Mouse (Mus musculus) naive thymus-derived CD4-positive, alpha-beta T cell, adult 2 months (primary cell): ENCODE results near the gene Acbd4.

Experiments used
- DNase-seq: peaks from one replicate; pipeline ENCODE4 v3.0.0-alpha.2; 2011; ENCODE audit warnings: low read depth

Gene Acbd4

DNA sequence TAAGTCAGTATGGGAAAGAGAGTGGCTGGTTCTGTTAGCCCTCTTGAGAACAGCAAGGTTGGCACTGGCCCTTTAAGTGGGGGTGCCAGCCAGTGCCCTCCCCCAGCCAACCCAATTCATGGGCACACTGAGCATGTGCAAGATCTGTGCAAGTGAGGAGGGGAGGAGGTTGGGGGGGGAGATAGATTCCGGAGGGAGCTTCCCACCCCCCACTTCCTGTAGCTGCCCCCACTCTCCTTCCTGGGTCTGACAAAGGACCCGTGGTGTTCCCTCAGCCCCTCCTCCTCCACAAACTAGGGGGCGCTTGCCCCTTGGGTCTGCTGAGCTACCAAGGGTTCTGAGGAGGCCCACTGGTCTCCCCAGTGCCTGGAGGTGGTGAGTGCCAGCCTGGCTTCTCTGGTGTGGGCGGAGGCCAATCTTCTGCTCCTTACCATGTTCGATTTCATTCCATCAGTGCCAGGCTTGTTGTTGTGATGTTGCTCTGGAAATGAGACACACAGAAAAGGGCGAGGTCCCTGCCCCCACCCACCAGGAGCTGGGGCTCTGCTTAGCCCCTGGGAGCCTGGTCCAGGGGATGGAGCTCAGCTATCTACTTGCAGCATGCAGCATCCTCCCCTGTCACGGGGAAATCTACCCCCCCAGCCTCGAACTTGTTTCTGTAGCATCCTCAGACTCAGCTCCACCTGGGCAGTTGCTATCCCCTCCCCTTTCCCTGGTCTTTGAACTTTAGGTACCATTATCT lies 41.1 kb downstream of the Acbd4 start:
- peak; percentile 87 for DNase-seq

DNA sequence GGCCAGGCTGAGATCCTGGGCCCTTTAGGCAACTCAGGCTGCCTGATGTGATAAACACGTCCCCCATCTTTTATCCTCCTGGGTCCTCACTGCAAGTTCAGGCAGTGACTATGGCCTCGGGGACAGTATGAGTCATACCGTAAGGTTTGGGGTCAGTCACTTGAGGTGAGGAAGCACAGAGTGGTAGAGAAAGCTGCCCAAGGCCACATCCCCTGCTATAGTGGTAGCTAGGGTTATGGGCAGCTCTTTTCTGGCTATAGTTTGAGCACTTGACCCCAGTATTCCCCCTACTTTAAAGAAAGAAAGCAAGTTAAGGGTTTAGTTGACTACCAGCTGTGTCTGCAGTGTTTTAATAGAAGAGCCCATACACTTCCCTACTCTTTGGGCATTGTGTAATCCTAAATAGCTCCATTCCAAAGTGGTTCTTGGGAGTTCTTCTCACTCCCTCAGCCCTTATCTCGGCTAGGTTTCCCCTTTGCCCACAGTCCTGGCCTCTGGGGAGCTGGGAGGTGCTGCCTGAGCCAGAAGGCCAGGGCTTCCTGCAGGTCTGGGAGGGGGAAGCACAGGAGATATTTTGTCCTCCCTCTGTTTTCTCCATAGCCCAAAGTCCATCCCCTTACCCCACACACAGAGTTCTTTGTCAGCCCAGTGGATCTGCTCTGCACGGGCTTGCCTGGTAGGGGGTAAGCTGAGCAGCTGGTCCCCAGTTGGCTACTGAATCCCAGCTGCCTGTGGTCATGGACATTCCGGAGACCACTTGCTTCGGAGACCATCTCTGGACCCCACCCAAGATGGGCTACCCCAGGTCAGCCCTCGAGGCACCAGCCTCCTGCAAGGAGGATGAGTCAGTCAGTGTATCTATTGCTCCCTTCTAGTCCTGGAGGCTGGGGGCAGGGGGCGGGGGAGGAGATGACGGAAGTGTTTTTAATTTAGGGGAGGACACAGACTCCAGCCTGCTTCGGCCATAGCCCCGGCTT lies 43.1 kb downstream of the Acbd4 start:
- DNase-seq = no peak

DNA sequence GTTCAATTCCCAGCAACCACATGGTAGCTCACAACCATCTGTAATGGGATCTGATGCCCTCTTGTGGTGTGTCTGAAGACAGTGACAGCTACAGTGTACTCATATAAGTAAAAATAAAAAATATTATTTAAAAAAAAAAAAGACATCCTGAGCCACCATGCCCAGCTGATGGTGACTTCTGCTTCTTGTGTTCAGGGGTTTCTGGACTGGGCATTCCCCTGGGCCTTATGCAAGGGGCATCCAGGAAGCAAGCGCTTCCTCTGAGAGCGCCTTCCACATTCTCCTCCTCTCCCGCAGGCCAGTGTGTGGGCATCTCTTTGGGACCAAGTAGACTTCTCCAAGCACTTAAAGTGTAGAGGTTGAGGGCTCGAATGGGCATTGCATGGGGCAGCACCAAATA lies 44.9 kb downstream of the Acbd4 start:
- no peak for DNase-seq

DNA sequence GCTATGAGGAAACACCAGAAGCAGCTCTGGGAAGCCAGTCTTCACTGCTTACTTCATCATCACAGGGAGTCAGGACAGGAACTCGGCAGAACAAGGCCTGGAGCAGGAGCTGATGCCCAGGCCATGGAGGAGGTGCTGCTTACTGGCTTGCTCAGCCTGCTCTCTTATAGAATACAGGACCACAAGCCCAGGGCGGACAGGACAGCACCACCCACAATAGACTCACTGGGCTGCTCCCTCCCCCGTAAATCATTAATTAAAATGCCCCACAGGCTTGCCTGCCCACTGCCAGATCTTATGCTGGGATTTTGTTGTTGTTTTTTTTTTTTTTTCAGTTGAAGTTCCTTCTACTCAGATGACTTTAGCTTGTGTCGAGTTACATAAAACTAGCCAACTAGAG lies 46.3 kb downstream of the Acbd4 start:
- DNase-seq = no peak

DNA sequence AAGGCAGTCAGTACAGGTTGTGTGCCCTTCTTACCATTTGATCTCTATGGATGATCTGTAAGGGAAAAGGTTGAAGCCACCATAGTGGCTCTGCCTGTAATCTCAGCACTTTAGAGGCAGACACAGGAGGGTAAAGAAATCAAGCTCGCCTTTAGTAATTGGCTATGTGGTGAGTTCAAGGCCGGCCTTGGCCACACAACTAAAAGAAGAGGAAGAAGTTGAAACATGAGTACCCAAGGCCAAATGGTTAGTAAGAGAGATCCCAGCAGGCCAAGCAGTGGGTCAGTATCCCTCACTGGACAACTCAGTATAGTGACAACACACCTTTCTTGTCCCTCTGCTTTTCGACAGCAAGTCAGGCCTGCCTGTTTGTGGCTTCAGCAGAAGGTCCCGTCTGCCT lies 48.3 kb downstream of the Acbd4 start:
- DNase-seq = no peak

DNA sequence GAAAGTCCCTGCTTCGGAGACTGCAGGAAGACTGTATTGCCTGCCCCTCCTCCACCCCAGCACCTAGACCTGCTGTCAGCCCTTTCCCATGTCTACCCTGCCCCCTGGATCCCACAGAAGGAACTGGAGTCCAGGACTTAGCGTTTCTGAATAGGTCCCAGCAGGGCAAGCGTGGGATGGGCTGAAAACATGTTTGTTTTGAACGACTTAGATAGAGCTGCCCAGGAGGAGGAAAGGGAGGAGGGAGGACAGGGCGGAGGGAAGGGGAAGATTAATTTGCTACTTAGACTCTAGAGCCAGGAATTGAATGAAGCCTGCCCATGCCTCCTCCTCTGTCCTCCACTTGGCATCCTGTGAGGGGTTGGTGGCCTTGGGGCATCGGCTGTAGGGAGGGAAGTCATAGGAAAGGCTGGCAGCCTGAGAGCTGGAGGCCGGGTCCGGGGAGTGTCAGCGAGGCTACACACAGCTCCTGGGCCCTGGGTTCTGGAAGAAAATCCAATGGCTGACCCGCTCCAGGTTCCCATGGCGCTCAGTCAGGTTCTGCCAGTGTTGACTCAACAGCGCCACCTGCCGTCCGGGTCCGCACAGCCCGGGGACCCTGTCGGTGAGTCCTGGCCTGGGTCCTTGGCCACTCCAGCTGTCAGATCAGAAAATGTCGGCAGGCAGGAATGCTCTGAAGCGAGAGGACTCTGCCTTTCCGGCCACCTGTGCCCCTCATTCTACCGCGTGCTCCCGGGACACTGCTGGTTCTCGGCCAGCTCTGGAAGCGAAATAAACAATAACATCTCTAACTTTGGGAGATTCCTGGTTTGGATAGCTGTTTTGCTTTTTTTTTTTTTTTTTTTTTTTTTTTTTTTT lies 57.4 kb downstream of the Acbd4 start:
- DNase-seq = peak; percentile 96

DNA sequence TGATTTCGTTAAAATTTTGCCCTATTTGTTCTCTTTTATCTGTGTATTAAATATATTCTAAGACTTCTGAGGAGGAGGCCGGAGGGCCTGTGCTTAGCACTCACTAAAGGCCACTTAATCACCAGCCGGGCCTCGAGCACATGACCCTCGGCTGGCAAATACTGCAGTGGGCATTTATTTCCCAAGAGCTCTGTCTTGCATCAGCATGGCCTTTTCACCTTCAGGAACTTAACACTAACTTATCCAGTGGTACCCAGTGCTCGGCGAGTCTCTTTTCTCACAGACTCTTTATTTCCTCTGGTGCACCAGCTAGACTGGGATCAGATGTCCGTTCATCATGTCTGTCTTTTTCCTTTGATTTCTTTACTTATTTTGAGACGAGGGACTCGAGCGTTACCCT lies 59.3 kb downstream of the Acbd4 start:
- DNase-seq = no peak

DNA sequence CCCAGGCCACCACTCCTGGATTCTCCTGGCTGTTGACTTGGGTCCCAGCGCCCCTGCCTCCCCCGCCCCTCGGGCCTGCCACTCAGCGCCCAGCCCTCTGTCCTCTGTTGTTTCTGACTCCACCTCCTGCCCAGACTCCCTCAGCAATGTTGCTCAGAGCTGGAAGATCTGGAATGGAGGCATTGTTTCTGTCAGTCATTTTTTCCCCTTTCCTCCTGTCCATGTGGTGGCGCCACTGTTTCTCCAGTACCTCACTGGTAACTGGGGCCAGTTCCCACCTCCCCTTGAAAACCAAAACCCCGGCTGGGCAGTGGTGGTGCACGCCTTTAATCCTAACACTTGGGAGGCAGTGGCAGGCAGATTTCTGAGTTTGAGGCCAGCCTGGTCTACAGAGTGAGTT lies 60.0 kb downstream of the Acbd4 start:
- peak; percentile 40 for DNase-seq
